Mouse (Mus musculus): ENCODE results near the gene Mccc1. TPM values are rescaled to one million over a fixed set of nuclear protein-coding genes. Genes with fewer than 3 reads are reported as not detected.

The Mccc1 gene
- polyA plus RNA-seq, 1 experiment, result 21.2 TPM

DNA sequence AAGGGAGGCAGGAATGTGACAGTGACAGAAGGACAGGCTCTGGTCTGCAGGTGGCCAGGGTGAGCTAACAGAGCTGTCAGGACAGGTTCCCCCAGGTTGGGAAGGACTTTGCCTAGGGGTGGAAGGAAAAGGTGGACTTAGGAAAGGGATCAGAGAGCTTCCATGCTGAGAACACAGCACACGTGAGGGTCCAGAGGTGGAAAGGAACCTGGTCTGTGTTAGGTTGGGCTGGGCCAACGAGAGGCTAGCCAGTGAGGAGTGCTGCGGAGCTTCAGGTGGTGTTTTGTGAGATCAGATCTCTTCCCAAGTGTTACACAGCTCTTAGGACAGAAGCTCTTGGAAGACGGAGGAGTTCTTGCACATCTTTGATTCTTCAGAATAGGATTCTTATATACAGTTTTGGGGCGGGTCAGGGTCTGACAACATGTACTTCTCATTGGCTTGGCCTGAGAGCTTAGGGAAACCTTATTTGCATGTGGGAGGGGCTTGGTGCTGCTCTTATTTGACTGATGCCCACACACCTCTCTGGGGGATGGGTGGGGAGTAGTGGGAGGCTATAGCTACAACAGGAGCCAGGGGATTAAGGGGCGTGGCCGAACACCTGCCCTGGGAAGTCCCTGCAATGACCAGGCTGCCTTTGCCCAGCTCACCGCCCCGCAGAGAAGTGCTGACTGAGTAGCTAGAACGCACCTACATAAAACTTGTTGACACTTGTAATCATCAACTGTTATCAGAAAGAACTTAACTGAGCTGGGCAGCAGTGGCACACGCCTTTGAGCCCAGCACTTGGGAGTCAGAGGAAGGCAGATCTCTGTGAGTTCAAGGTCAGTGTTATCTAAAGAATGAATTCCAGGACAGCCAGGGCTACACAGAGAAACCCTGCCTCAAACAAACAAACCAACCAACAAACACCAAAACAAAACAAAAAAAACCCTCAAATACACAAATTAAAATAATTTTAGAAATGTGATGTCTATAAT lies 5.6 kb downstream of the Mccc1 start:
- DNase-seq (ENCODE audit: low read depth), result no peak

DNA sequence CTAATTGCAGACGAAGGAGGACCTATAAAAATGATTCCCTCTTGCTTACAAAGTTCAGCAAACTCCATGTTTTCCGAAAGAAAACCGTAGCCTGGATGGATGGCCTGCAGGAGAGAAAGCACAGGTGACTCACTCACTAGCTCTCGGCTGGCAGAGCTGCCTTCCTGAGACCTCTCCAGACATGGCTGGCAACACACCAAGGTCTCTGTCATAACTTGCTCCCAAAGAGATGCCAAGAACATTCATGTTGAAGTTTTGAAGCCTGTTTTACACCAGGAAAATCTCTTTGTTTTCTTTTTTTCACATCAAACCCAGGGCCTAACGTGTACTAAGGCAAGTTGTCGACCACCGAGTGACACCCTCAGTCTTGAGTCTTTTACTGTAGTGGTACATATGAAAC lies 9.8 kb downstream of the Mccc1 start:
- TF ChIP-seq CTCF (IDR thresholded peaks at IDR 0.05; ENCODE audit: borderline replicate concordance, extremely low read depth, insufficient read depth, insufficient read length) (no peak), POLR2A (IDR thresholded peaks at IDR 0.05; ENCODE audit: borderline replicate concordance, extremely low read depth, insufficient read depth, insufficient read length, poor library complexity, severe bottlenecking) (no peak)
- no peak for DNase-seq (ENCODE audit: low read depth)

More for the DNA sequence above, 5.6 kb downstream of the Mccc1 start:
- no peak for TF ChIP-seq CTCF (IDR thresholded peaks at IDR 0.05; ENCODE audit: borderline replicate concordance, extremely low read depth, insufficient read depth, insufficient read length)
- TF ChIP-seq POLR2A (IDR thresholded peaks at IDR 0.05; ENCODE audit: borderline replicate concordance, extremely low read depth, insufficient read depth, insufficient read length, poor library complexity, severe bottlenecking), result no peak

DNA sequence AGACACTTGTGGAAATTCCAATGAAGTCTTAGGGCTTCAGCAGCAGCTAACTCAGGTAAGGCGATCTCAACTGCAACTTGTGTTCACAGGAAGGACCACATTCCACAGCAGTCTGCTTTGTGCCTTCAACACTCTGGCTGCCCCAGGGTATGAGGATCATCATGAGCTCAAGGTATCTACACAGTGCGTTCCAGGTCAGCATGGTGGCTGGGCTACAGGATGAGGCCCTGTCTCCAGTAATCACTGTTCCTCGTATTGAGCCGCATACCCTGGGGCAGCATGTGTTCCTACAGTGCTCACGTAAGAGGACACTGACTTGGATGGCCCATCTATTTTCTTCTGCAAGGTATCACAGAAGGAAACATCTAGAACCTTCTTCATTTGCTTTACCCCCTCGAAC lies 12.4 kb downstream of the Mccc1 start:
- DNase-seq (ENCODE audit: low read depth), result no peak

DNA sequence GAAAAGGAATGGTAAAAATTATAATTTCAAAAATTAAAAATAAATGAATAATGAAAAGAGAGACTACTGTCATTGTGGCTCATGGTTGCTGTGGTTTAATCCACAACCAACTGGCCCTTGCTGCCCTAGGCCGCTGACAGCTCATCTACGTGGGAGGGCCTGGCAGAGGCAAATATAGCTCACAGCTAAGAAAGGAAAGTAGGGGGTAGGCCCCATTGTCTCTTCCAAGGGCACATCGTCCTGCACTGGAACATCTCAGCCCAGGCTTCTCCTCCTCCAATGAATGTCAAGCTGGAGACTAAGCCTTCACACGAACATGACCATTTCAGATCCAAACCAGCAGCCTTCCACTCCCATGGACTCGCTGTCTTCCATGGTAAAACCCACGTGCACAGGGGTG lies 14.2 kb downstream of the Mccc1 start:
- no peak for DNase-seq (ENCODE audit: low read depth)
- TF ChIP-seq POLR2A (IDR thresholded peaks at IDR 0.05; ENCODE audit: borderline replicate concordance, extremely low read depth, insufficient read depth, insufficient read length, poor library complexity, severe bottlenecking), result no peak
- TF ChIP-seq CTCF (IDR thresholded peaks at IDR 0.05; ENCODE audit: borderline replicate concordance, extremely low read depth, insufficient read depth, insufficient read length), result no peak

More for the DNA sequence above, 12.4 kb downstream of the Mccc1 start:
- no peak for TF ChIP-seq POLR2A (IDR thresholded peaks at IDR 0.05; ENCODE audit: borderline replicate concordance, extremely low read depth, insufficient read depth, insufficient read length, poor library complexity, severe bottlenecking)
- TF ChIP-seq CTCF (IDR thresholded peaks at IDR 0.05; ENCODE audit: borderline replicate concordance, extremely low read depth, insufficient read depth, insufficient read length), result no peak

DNA sequence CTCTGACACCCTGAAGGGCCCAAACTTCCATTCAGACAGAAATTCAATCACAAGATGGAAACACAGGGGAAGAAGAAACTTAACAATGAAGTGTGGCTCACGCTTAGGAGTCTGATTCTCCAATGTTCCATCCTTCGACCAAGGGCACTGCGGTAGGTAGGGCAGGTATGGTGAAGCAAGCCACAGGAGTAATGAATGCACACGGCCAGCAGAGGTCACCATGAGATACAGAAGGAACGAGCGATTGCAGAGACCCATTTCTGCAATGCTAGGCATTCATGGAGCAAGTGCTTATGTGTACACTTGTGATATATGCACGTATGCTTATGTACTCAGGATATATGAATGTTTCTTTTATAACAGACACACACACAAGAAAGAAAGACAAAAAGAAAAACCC lies 26.9 kb downstream of the Mccc1 start:
- TF ChIP-seq CTCF (IDR thresholded peaks at IDR 0.05; ENCODE audit: borderline replicate concordance, extremely low read depth, insufficient read depth, insufficient read length) (peak; percentile 61; the same call in 1 of the 2 replicates), POLR2A (IDR thresholded peaks at IDR 0.05; ENCODE audit: borderline replicate concordance, extremely low read depth, insufficient read depth, insufficient read length, poor library complexity, severe bottlenecking) (no peak)
- peak; percentile 40 for DNase-seq (ENCODE audit: low read depth)

DNA sequence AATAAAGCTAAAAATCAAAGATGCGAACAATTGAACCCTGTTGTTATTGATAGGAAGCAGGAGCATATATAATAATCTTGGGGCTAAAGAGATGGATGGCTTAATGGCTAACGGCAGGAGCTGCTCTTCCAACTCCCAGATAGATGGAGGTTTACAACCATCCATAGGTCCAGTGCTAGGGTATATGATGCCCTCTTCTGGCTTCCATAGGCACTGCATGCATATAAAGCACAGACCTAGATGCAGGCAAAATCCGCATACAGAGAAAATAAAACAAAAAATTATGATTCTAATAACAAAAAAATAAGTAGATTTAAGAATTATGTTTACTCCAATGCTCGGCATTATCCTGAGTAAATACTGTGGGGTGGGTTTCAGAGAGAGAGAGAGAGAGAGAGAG lies 27.5 kb downstream of the Mccc1 start:
- DNase-seq (ENCODE audit: low read depth), result peak; percentile 50
- TF ChIP-seq CTCF (IDR thresholded peaks at IDR 0.05; ENCODE audit: borderline replicate concordance, extremely low read depth, insufficient read depth, insufficient read length) (peak; percentile 55; the same call in 1 of the 2 replicates), POLR2A (IDR thresholded peaks at IDR 0.05; ENCODE audit: borderline replicate concordance, extremely low read depth, insufficient read depth, insufficient read length, poor library complexity, severe bottlenecking) (no peak)

DNA sequence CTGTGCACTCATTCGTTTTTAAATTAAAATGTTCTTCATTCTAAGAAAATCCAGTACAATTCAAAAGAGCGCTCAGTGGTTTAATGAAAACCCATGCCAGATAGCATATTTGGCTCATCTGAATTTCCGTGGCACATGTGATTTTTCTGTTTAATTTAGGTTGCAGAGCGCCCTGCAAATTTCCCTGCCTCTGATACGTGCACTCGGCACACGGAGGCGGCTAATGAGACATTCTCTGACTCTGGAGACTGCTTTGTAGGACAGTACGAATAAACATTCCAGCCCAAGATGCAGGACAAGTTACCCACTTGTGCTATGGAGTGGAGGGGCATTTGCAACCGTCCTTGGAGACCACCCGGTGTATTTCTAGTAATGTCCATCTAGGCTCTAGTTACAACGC lies 29.3 kb downstream of the Mccc1 start:
- no peak for DNase-seq (ENCODE audit: low read depth)

DNA sequence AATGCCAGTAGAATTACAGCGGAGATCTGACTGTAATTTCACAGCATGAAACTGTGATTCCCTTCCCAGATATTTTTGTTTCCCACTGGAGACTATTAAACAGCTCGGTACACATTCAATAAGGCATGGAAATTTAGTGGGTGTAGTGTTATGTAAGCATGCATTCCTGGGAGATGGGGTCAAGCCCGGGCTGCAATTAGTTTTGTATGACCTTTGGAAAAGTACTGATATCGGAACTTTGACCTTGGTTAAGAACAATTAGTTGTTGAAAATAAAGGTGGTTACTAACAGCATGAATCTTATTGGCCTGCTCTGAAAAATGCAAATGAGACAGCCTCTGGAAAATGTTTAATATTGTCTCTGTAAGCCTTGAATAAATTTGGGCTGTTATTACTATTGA lies 30.0 kb downstream of the Mccc1 start:
- TF ChIP-seq CTCF (IDR thresholded peaks at IDR 0.05; ENCODE audit: borderline replicate concordance, extremely low read depth, insufficient read depth, insufficient read length) (no peak), POLR2A (IDR thresholded peaks at IDR 0.05; ENCODE audit: borderline replicate concordance, extremely low read depth, insufficient read depth, insufficient read length, poor library complexity, severe bottlenecking) (no peak)
- no peak for DNase-seq (ENCODE audit: low read depth)

More for the DNA sequence above, 29.3 kb downstream of the Mccc1 start:
- TF ChIP-seq CTCF (IDR thresholded peaks at IDR 0.05; ENCODE audit: borderline replicate concordance, extremely low read depth, insufficient read depth, insufficient read length), result no peak
- TF ChIP-seq POLR2A (IDR thresholded peaks at IDR 0.05; ENCODE audit: borderline replicate concordance, extremely low read depth, insufficient read depth, insufficient read length, poor library complexity, severe bottlenecking), result no peak

DNA sequence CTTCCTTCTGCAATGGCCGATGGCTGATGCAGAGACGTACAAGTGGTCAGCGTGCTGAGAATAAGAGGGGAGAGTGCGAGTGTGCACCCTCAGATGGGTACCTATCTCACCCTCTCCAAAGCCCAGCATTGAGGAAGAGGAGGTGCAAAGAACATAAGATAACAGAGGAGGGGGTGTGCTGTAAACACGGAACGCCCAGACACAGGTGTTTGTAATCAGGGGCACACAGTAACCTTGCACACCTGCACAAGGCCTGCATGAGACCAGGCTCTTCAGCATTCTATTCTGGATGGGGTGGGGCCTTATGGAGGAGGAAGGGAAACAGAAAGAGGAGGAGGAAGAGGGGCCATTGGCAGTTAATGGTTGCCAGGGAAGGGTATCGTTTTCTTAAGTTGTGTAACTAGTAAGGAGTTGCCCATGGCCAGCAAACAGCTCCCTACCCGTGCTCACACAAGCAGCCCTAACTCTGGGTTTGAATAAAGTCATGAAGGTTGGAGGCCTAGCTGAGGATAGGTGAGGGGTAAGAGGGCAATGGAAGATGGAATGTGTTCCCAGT lies 33.0 kb downstream of the Mccc1 start:
- TF ChIP-seq CTCF (IDR thresholded peaks at IDR 0.05; ENCODE audit: borderline replicate concordance, extremely low read depth, insufficient read depth, insufficient read length), result no peak
- TF ChIP-seq POLR2A (IDR thresholded peaks at IDR 0.05; ENCODE audit: borderline replicate concordance, extremely low read depth, insufficient read depth, insufficient read length, poor library complexity, severe bottlenecking), result no peak
- no peak for DNase-seq (ENCODE audit: low read depth)

DNA sequence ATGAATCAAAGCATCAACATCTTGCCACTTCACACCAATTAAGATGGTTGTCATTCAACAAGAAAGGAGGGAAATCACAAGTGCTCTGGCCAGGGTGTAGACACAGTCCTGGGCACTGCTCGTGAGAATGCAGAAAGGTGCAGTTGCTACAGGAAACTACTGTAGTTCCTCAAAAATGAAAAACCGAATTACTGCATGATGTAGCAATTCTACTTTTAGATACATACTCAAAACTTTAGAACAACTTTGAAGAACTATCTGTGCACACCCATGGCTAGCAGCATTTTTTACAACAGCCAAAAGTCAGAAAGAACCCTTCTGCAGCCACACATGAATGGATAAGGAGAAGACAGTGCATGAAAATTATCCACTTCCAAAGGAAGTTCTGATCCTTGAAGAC lies 34.0 kb downstream of the Mccc1 start:
- DNase-seq (ENCODE audit: low read depth), result no peak
- TF ChIP-seq POLR2A (IDR thresholded peaks at IDR 0.05; ENCODE audit: borderline replicate concordance, extremely low read depth, insufficient read depth, insufficient read length, poor library complexity, severe bottlenecking) (no peak), CTCF (IDR thresholded peaks at IDR 0.05; ENCODE audit: borderline replicate concordance, extremely low read depth, insufficient read depth, insufficient read length) (no peak)

DNA sequence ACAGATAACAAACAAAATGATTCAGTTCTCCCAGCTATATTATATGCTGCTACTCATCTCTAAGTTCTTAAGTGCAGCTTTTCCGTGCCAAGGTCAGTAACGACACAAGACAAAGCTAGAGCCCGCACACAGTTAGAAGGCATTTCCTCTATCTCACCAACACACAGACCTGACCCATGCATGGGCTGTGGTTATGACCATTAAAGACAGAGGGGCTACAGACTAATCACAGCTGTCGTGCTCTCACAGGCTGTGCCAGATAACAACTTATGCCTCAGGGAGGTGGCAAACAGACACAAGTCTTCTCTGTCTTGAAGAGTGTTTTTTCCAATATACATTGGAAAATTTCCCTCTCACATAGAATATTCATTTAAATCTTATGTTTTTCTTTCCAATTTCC lies 35.5 kb downstream of the Mccc1 start:
- no peak for DNase-seq (ENCODE audit: low read depth)
- no peak for TF ChIP-seq CTCF (IDR thresholded peaks at IDR 0.05; ENCODE audit: borderline replicate concordance, extremely low read depth, insufficient read depth, insufficient read length)
- no peak for TF ChIP-seq POLR2A (IDR thresholded peaks at IDR 0.05; ENCODE audit: borderline replicate concordance, extremely low read depth, insufficient read depth, insufficient read length, poor library complexity, severe bottlenecking)

Data from brain, embryonic 14.5 days (tissue).